In genomic region chrX:76598459-76599206, GRCm38 (mm10) we compare ENCODE assay signal across 9 mouse cellular contexts. TPM values are rescaled to one million over a fixed set of nuclear protein-coding genes. Genes with fewer than 3 reads are reported as not detected.
DNase-seq lines count a peak whose midpoint lies in the region; ATAC-seq lines count a peak whose summit lies in the region.
"Had no signal": no experiment of that assay in that cellular context is flagged by ENCODE, and none has a peak within 500 bp of the region (broad histone marks: within the 10 kb centered on the region; RNA-seq: fewer than 3 reads in every experiment).

No protein-coding gene starts in this region.

- no peak overlapping the region for H3K27ac ChIP-seq in embryonic facial prominence, embryonic 12.5 days
- H3K27ac ChIP-seq in heart, embryonic 16.5 days (ENCODE audit: low read length), result no peak overlapping the region
- no peak overlapping the region for H3K27ac ChIP-seq in midbrain, embryonic 13.5 days

- no peak overlapping the region for H3K9ac ChIP-seq in embryonic facial prominence, embryonic 12.5 days
- H3K9ac ChIP-seq in heart, embryonic 16.5 days (ENCODE audit: low read length), result no peak overlapping the region
- no peak overlapping the region for H3K9ac ChIP-seq in midbrain, embryonic 13.5 days (replicated peaks)

- 54% methylated on average over 5 of the region's 6 CpGs for WGBS in embryonic facial prominence, embryonic 12.5 days
- 46% methylated on average over 5 of the region's 6 CpGs for WGBS in heart, embryonic 16.5 days
- WGBS in large intestine, adult 2 months, result 44% methylated on average over 6 of the region's 6 CpGs
- 59% methylated on average over 5 of the region's 6 CpGs for WGBS in midbrain, embryonic 13.5 days

- no peaks in the 10 kb centered on the region for H3K4me1 ChIP-seq in embryonic facial prominence, embryonic 12.5 days
- H3K4me1 ChIP-seq in heart, embryonic 16.5 days (ENCODE audit: control insufficient read depth, insufficient read depth, low read length), result no peaks in the 10 kb centered on the region
- no peaks in the 10 kb centered on the region for H3K4me1 ChIP-seq in midbrain, embryonic 13.5 days (replicated peaks)

- intact Hi-C loops in heart, postnatal 25 days (cut with DNase I), result no loop called here

- H3K4me3 ChIP-seq in embryonic facial prominence, embryonic 12.5 days, result no peak overlapping the region
- no peak overlapping the region for H3K4me3 ChIP-seq in heart, embryonic 16.5 days (ENCODE audit: low read length)
- no peak overlapping the region for H3K4me3 ChIP-seq in midbrain, embryonic 13.5 days (replicated peaks)
- H3K4me3 ChIP-seq: myocyte had no signal

- DNase-seq in heart, adult 18-20 months, result peak; percentile 11 to 20
- DNase-seq in heart, postnatal 25 days (ENCODE audit: low spot score), result no peak
- DNase-seq in NIH3T3 (ENCODE audit: low read depth), result peak; percentile 81
- DNase-seq in large intestine, adult 2 months (ENCODE audit: low read depth, low spot score), result peak; percentile 99
- DNase-seq in thymus, postnatal 25 days, result peak; percentile 0

- peak; percentile 100 for ATAC-seq in embryonic facial prominence, embryonic 12.5 days (ENCODE audit: insufficient number of reproducible peaks, insufficient read depth, low FRiP score, low TSS enrichment)
- ATAC-seq in heart, embryonic 16.5 days (replicated peaks; ENCODE audit: extremely low read depth, insufficient read depth, low FRiP score), result peak; percentile 100
- ATAC-seq in midbrain, embryonic 13.5 days, result peak; percentile 100

- H3K4me2 ChIP-seq in embryonic facial prominence, embryonic 12.5 days (replicated peaks), result no peak overlapping the region
- H3K4me2 ChIP-seq in heart, embryonic 16.5 days (ENCODE audit: low read depth, low read length), result no peak overlapping the region
- no peak overlapping the region for H3K4me2 ChIP-seq in midbrain, embryonic 13.5 days (replicated peaks)

- no peaks in the 10 kb centered on the region for H3K36me3 ChIP-seq in embryonic facial prominence, embryonic 12.5 days
- no peaks in the 10 kb centered on the region for H3K36me3 ChIP-seq in heart, embryonic 16.5 days (ENCODE audit: control insufficient read depth, insufficient read depth)
- no peaks in the 10 kb centered on the region for H3K36me3 ChIP-seq in midbrain, embryonic 13.5 days

- H3K9me3 ChIP-seq in embryonic facial prominence, embryonic 12.5 days, result peaks cover 4% of the 10 kb centered on the region; the same call in 1 of the 2 replicates
- H3K9me3 ChIP-seq in heart, embryonic 16.5 days (replicated peaks; ENCODE audit: control insufficient read depth, low read length), result no peaks in the 10 kb centered on the region
- peaks cover 4% of the 10 kb centered on the region for H3K9me3 ChIP-seq in midbrain, embryonic 13.5 days

- H3K27me3 ChIP-seq in embryonic facial prominence, embryonic 12.5 days, result no peaks in the 10 kb centered on the region
- no peaks in the 10 kb centered on the region for H3K27me3 ChIP-seq in heart, embryonic 16.5 days (ENCODE audit: control insufficient read depth, insufficient read depth, low read length)
- H3K27me3 ChIP-seq in midbrain, embryonic 13.5 days, result no peaks in the 10 kb centered on the region

RNA-seq across cellular contexts. Expression of gene Cldn34d, which starts 4.1 kb away (rescaled TPM):
- total RNA-seq in heart, adult 18-20 months (2021), result not detected
- not detected for total RNA-seq in heart, postnatal 25 days (2021)
- not detected in 2 replicates for polyA plus RNA-seq in embryonic facial prominence, embryonic 12.5 days (2016; fragmentation: Nextera tagmentation; extraction: Ambion mirVana)
- not detected in 2 replicates for polyA plus RNA-seq in heart, embryonic 16.5 days (2015; fragmentation: Nextera tagmentation; extraction: Ambion mirVana)
- not detected in 2 replicates for polyA plus RNA-seq in large intestine, adult 2 months (2012; rRNA removed)
- not detected in 2 replicates for polyA plus RNA-seq in midbrain, embryonic 13.5 days (2015; fragmentation: Nextera tagmentation; extraction: Ambion mirVana)
- polyA plus RNA-seq: myocyte had no signal
